Mouse (Mus musculus) CH12.LX (cell line): ENCODE measurements around the gene Glt8d2. TPM values are rescaled to one million over a fixed set of nuclear protein-coding genes. Genes with fewer than 3 reads are reported as not detected.

Source experiments
- DNase-seq: peaks from one replicate; pipeline ENCODE4 v3.0.0-alpha.2; 2013; ENCODE audit errors: extremely low read depth
- H3K27ac ChIP-seq: 2 replicates; pipeline ENCODE4 v1.5.1; 2012; ENCODE audit warnings: low read depth, mild to moderate bottlenecking, control low read depth, moderate library complexity; ENCODE audit not compliant: insufficient read depth
- H3K27me3 ChIP-seq: replicated peaks from 2 replicates; pipeline ENCODE3; 2012; ENCODE audit warnings: inconsistent platforms
- H3K36me3 ChIP-seq, 2 experiments: replicated peaks in 1 of 2; 2 replicates each; pipeline versions ENCODE3 to v1.6.1; 2012; ENCODE audit warnings: inconsistent platforms in 1 of 2, low read length in 1 of 2, mild to moderate bottlenecking in 1 of 2, mixed read lengths in 1 of 2, moderate library complexity in 1 of 2; ENCODE audit not compliant: control insufficient read depth in 1 of 2, insufficient read depth in 1 of 2
- H3K4me1 ChIP-seq, 2 experiments: 2 replicates each; pipeline ENCODE4 v1.6.1; 2012; ENCODE audit warnings: inconsistent platforms in 1 of 2, moderate library complexity in 1 of 2; ENCODE audit not compliant: insufficient read depth in 2 of 2, control insufficient read depth in 1 of 2
- H3K4me2 ChIP-seq: 2 replicates; pipeline ENCODE4 v1.6.1; 2012; ENCODE audit warnings: low read depth, mild to moderate bottlenecking, control low read depth; ENCODE audit not compliant: poor library complexity, insufficient read depth, severe bottlenecking
- H3K4me3 ChIP-seq, 3 experiments: fragments of 150-350 bp in 1 of 3; sonication (generic) in 1 of 3; replicated peaks in 1 of 3; 2 replicates each; pipeline versions ENCODE3 to v1.5.1; 2011 to 2012; ENCODE audit warnings: low read depth in 2 of 3, low read length in 2 of 3, mild to moderate bottlenecking in 2 of 3, moderate library complexity in 2 of 3, control low read depth in 1 of 3, improper control_type of control experiment in 1 of 3, inconsistent platforms in 1 of 3, mixed read lengths in 1 of 3; ENCODE audit not compliant: poor library complexity in 1 of 3
- H3K79me2 ChIP-seq: replicated peaks from 2 replicates; pipeline ENCODE4 v1.6.1; 2012; ENCODE audit warnings: mild to moderate bottlenecking, moderate library complexity; ENCODE audit not compliant: control insufficient read depth, poor library complexity, insufficient read depth, severe bottlenecking; ENCODE audit errors: extremely low read depth
- H3K9ac ChIP-seq: 2 replicates; pipeline ENCODE4 v1.6.1; 2012; ENCODE audit warnings: low read depth, mild to moderate bottlenecking, control low read depth, moderate library complexity; ENCODE audit not compliant: insufficient read depth
- H3K9me3 ChIP-seq: replicated peaks from 2 replicates; pipeline ENCODE3; 2012; ENCODE audit warnings: low read length, inconsistent platforms, mixed read lengths
- BHLHE40 ChIP-seq: IDR thresholded peaks from 2 replicates; pipeline ENCODE4 v1.6.1; 2011; ENCODE audit warnings: mild to moderate bottlenecking, low read depth, low read length, improper control_type of control experiment
- CHD1 ChIP-seq: IDR thresholded peaks from 2 replicates; pipeline ENCODE4 v1.6.1; 2012; ENCODE audit warnings: low read depth, low read length, improper control_type of control experiment, inconsistent platforms
- CTCF ChIP-seq, 2 experiments: IDR thresholded peaks in 1 of 2; conservative IDR thresholded peaks in 1 of 2; 2 replicates each; pipeline ENCODE4 v1.5.1; 2011 to 2012; ENCODE audit warnings: low read depth in 2 of 2, low read length in 2 of 2, improper control_type of control experiment in 1 of 2, inconsistent platforms in 1 of 2, mild to moderate bottlenecking in 1 of 2, moderate library complexity in 1 of 2
- ELF1 ChIP-seq: IDR thresholded peaks from 2 replicates; pipeline ENCODE4 v1.6.1; 2014; ENCODE audit warnings: low read depth, mild to moderate bottlenecking, inconsistent platforms, low read length, improper control_type of control experiment
- ETS1 ChIP-seq: conservative IDR thresholded peaks from 2 replicates; pipeline ENCODE4 v1.6.1; 2012; ENCODE audit warnings: low read depth, mild to moderate bottlenecking, inconsistent platforms, low read length, improper control_type of control experiment, moderate library complexity
- GABPA ChIP-seq: IDR thresholded peaks from 2 replicates; pipeline ENCODE4 v1.6.1; 2012; ENCODE audit warnings: low read depth, low read length, improper control_type of control experiment, inconsistent platforms; ENCODE audit not compliant: insufficient replicate concordance
- IRF4 ChIP-seq: IDR thresholded peaks from 2 replicates; pipeline ENCODE4 v1.6.1; 2014; ENCODE audit warnings: low read depth, mild to moderate bottlenecking, inconsistent platforms, low read length, improper control_type of control experiment
- JUND ChIP-seq: conservative IDR thresholded peaks from 2 replicates; pipeline ENCODE4 v1.6.1; 2011; ENCODE audit warnings: low read depth, low read length, improper control_type of control experiment
- KAT2A ChIP-seq: IDR thresholded peaks from 2 replicates; pipeline ENCODE4 v1.6.1; 2012; ENCODE audit warnings: low read length, improper control_type of control experiment, inconsistent platforms; ENCODE audit not compliant: insufficient replicate concordance
- MAZ ChIP-seq: IDR thresholded peaks from 2 replicates; pipeline ENCODE4 v1.6.1; 2012; ENCODE audit warnings: low read depth, mild to moderate bottlenecking, inconsistent platforms, low read length, improper control_type of control experiment, moderate library complexity
- MXI1 ChIP-seq: IDR thresholded peaks from 2 replicates; pipeline ENCODE4 v1.6.1; 2011; ENCODE audit warnings: mild to moderate bottlenecking, low read depth, low read length, improper control_type of control experiment
- MYC ChIP-seq: IDR thresholded peaks from 2 replicates; pipeline ENCODE4 v1.6.1; 2011; ENCODE audit warnings: low read depth, mild to moderate bottlenecking, improper control_type of control experiment, low read length
- NELFE ChIP-seq: IDR thresholded peaks from 2 replicates; pipeline ENCODE4 v1.6.1; 2011; ENCODE audit warnings: low read depth, low read length, improper control_type of control experiment
- NRF1 ChIP-seq: IDR thresholded peaks from 2 replicates; pipeline ENCODE4 v1.6.1; 2014; ENCODE audit warnings: low read depth, mild to moderate bottlenecking, inconsistent platforms, low read length, improper control_type of control experiment, moderate library complexity
- PAX5 ChIP-seq: IDR thresholded peaks from 2 replicates; pipeline ENCODE4 v1.6.1; 2012; ENCODE audit warnings: low read length, inconsistent platforms, mixed read lengths
- POLR2A ChIP-seq: IDR thresholded peaks from 2 replicates; pipeline ENCODE4 v1.6.1; 2011; ENCODE audit warnings: low read depth, mild to moderate bottlenecking, improper control_type of control experiment, low read length
- POLR2AphosphoS2 ChIP-seq: IDR thresholded peaks from 2 replicates; pipeline ENCODE4 v1.6.1; 2011; ENCODE audit warnings: low read depth, low read length, improper control_type of control experiment
- RAD21 ChIP-seq: IDR thresholded peaks from 2 replicates; pipeline ENCODE4 v1.6.1; 2011; ENCODE audit warnings: low read depth, mild to moderate bottlenecking, low read length, improper control_type of control experiment, moderate library complexity
- TBP ChIP-seq: conservative IDR thresholded peaks from 2 replicates; pipeline ENCODE4 v1.6.1; 2011; ENCODE audit warnings: low read depth, low read length, improper control_type of control experiment
- UBTF ChIP-seq: IDR thresholded peaks from 2 replicates; pipeline ENCODE4 v1.6.1; 2012; ENCODE audit warnings: low read depth, mild to moderate bottlenecking, inconsistent platforms, low read length, improper control_type of control experiment, moderate library complexity
- USF1 ChIP-seq: IDR thresholded peaks from 2 replicates; pipeline ENCODE4 v1.6.1; 2014; ENCODE audit warnings: low read depth, mild to moderate bottlenecking, inconsistent platforms, low read length, improper control_type of control experiment
- USF2 ChIP-seq: conservative IDR thresholded peaks from 2 replicates; pipeline ENCODE4 v1.6.1; 2011; ENCODE audit warnings: low read depth, low read length, improper control_type of control experiment
- ZMIZ1 ChIP-seq: IDR thresholded peaks from 2 replicates; pipeline ENCODE4 v1.6.1; 2012; ENCODE audit warnings: low read depth, mild to moderate bottlenecking, inconsistent platforms, low read length, improper control_type of control experiment
- dilution Hi-C: fragments of 300-500 bp; cut with MboI; formaldehyde crosslinking; loops from 2 replicates; pipeline ENCODE4 v1.14.3; 2020; ENCODE audit warnings: low sequenced_read_pairs; ENCODE audit not compliant: extremely low pct_unique_long_range_greater_than_20kb, extremely low pct_ligation_motif_present
- in situ Hi-C: fragments of 300-500 bp; cut with MboI; formaldehyde crosslinking; loops from 3 replicates; pipeline ENCODE4 v1.14.3; 2019; ENCODE audit warnings: low sequenced_read_pairs, low pct_ligation_motif_present, low pct_unique_long_range_greater_than_20kb, mixed read lengths
- polyA plus RNA-seq: library from polyadenylated mRNA; unstranded; fragments of >175 nt; gene quantifications from 2 replicates; pipeline ENCODE4 v1.2.1, GENCODE M21; 2012; ENCODE audit warnings: low read depth; ENCODE audit not compliant: insufficient read length
- total RNA-seq, 2 experiments: library from RNA; depleted of rRNA; stranded (reverse); fragments of 300-350 nt in 1 of 2; fragments of >200 nt in 1 of 2; gene quantifications; 2 replicates each; pipeline ENCODE4 v1.2.3; 2012 to 2014

Gene Glt8d2
- total and polyA plus RNA-seq, 3 experiments = not detected

- peaks cover 29% of the 10 kb centered on the region for H3K79me2 ChIP-seq
- DNase-seq = peak; percentile 66
- H3K4me3 ChIP-seq = peak overlapping the region; percentile 25 to 93 (median 86)
- peaks cover 0 to 37% of the 10 kb centered on the region in 2 experiments for H3K36me3 ChIP-seq
- TF ChIP-seq ELF1 (no peak), POLR2A (0 out of 2 replicates have a peak, but pooled peaks have one; percentile 23), KAT2A (no peak), USF1 (no peak), MYC (0 out of 2 replicates have a peak, but pooled peaks have one; percentile 2), BHLHE40 (peak; percentile 78), JUND (0 out of 2 replicates have a peak, but pooled peaks have one; percentile 44), IRF4 (no peak), CTCF (conservative IDR thresholded peaks at IDR 0.05 in 1 of 2, IDR thresholded peaks at IDR 0.05 in 1 of 2; ENCODE audit: low read depth in 2 of 2, low read length in 2 of 2) (no peak), PAX5 (no peak), MAZ (no peak), NELFE (no peak), USF2 (no peak), MXI1 (peak; percentile 66), UBTF (no peak), ETS1 (peak; percentile 50; the same call in 1 of the 2 replicates)
- H3K27me3 ChIP-seq = no peaks in the 10 kb centered on the region
- peak overlapping the region; percentile 75; the same call in 1 of the 2 replicates for H3K9ac ChIP-seq
- dilution Hi-C loops = no loop called here
- H3K4me1 ChIP-seq = peaks cover 4 to 26% of the 10 kb centered on the region in 2 experiments; a peak in 3 of 4 replicates
- in situ Hi-C loops = no loop called here
- peaks cover 10% of the 10 kb centered on the region for H3K9me3 ChIP-seq
- H3K4me2 ChIP-seq = peak overlapping the region; percentile 83
- H3K27ac ChIP-seq = no peak overlapping the region
Measured at GRCm38 (mm10) chr10:82631133-82631532, 59.3 kb downstream of the Glt8d2 start.

GRCm38 (mm10) chr10:82630497-82630896, 60.0 kb downstream of the Glt8d2 start:
- Histone ChIP-seq H3K27me3 (no peaks in the 10 kb centered on the region), H3K9me3 (peaks cover 10% of the 10 kb centered on the region), H3K4me1 (peaks cover 4 to 26% of the 10 kb centered on the region in 2 experiments; a peak in 3 of 4 replicates), H3K9ac (peak overlapping the region; percentile 75), H3K4me3 (peak overlapping the region; percentile 86 to 93 (median 90)), H3K36me3 (peaks cover 0 to 35% of the 10 kb centered on the region in 2 experiments), H3K4me2 (peak overlapping the region; percentile 83), H3K27ac (no peak overlapping the region), H3K79me2 (peaks cover 29% of the 10 kb centered on the region)
- peak; percentile 19 for DNase-seq
- dilution Hi-C loops = no loop called here
- in situ Hi-C loops = no loop called here
- TF ChIP-seq CTCF (conservative IDR thresholded peaks at IDR 0.05 in 1 of 2, IDR thresholded peaks at IDR 0.05 in 1 of 2; ENCODE audit: low read depth in 2 of 2, low read length in 2 of 2) = no peak
- TF ChIP-seq UBTF = no peak
- TF ChIP-seq NELFE = no peak
- TF ChIP-seq MAZ = no peak
- TF ChIP-seq TBP = no peak
- TF ChIP-seq POLR2A = no peak
- no peak for TF ChIP-seq GABPA
- no peak for TF ChIP-seq NRF1
- no peak for TF ChIP-seq POLR2AphosphoS2
- no peak for TF ChIP-seq RAD21
- TF ChIP-seq CHD1 = no peak
- no peak for TF ChIP-seq KAT2A
- no peak for TF ChIP-seq ZMIZ1
